Mouse (Mus musculus) hindbrain, embryonic 13.5 days (tissue): ENCODE measurements around the gene 4933405L10Rik. TPM values are rescaled to one million over a fixed set of nuclear protein-coding genes. Genes with fewer than 3 reads are reported as not detected.

Experiments
- polyA plus RNA-seq: library from polyadenylated mRNA; unstranded; fragments of >200 nt; fragmentation: Nextera tagmentation; extraction: Ambion mirVana; gene quantifications from 2 replicates; pipeline ENCODE4 v1.2.1, GENCODE M21; 2015

The 4933405L10Rik gene
- polyA plus RNA-seq, 1 experiment from 2014 or later = 0.16 TPM

Other genes starting within 250 kb of the 4933405L10Rik start
- 170 and 181 TPM in 2 replicates for gene Tppp3, start 236.1 kb upstream of the 4933405L10Rik start, polyA plus RNA-seq
- gene Zdhhc1, start 210.8 kb upstream of the 4933405L10Rik start, polyA plus RNA-seq = 30.9 and 34.3 TPM in 2 replicates
- gene Hsd11b2, start 188.9 kb upstream of the 4933405L10Rik start, polyA plus RNA-seq = 7.8 and 11.0 TPM in 2 replicates
- 201 and 203 TPM in 2 replicates for gene Atp6v0d1, start 141.6 kb upstream of the 4933405L10Rik start, polyA plus RNA-seq
- 26.6 and 27.1 TPM in 2 replicates for gene Ripor1, start 102.4 kb upstream of the 4933405L10Rik start, polyA plus RNA-seq
- gene Ctcf, start 71.1 kb upstream of the 4933405L10Rik start, polyA plus RNA-seq = 114 and 120 TPM in 2 replicates
- gene Agrp, start 70.3 kb upstream of the 4933405L10Rik start, polyA plus RNA-seq = 0.43 and 1.2 TPM in 2 replicates
- 16.2 TPM in 2 replicates for gene Carmil2, start 21.4 kb upstream of the 4933405L10Rik start, polyA plus RNA-seq
- 93.0 and 95.2 TPM in 2 replicates for gene Acd, start 6.6 kb upstream of the 4933405L10Rik start, polyA plus RNA-seq
- gene Pard6a, start 6.5 kb upstream of the 4933405L10Rik start, polyA plus RNA-seq = 45.4 and 47.7 TPM in 2 replicates
- gene Enkd1, start 555 bp downstream of the 4933405L10Rik start, polyA plus RNA-seq = 12.8 TPM in 2 replicates
- 90.7 and 94.2 TPM in 2 replicates for gene Gfod2, start 51.0 kb downstream of the 4933405L10Rik start, polyA plus RNA-seq
- 11.5 and 14.3 TPM in 2 replicates for gene Ranbp10, start 119.7 kb downstream of the 4933405L10Rik start, polyA plus RNA-seq
- 0.80 and 1.6 TPM in 2 replicates for gene Tsnaxip1, start 120.1 kb downstream of the 4933405L10Rik start, polyA plus RNA-seq
- gene Cenpt, start 145.6 kb downstream of the 4933405L10Rik start, polyA plus RNA-seq = 59.7 and 61.1 TPM in 2 replicates
- gene Thap11, start 147.5 kb downstream of the 4933405L10Rik start, polyA plus RNA-seq = 58.7 and 60.6 TPM in 2 replicates
- gene Nutf2, start 152.9 kb downstream of the 4933405L10Rik start, polyA plus RNA-seq = 186 and 205 TPM in 2 replicates
- 49.3 and 50.3 TPM in 2 replicates for gene Edc4, start 173.2 kb downstream of the 4933405L10Rik start, polyA plus RNA-seq
- gene Nrn1l, start 185.9 kb downstream of the 4933405L10Rik start, polyA plus RNA-seq = 0.88 and 0.94 TPM in 2 replicates
- 12.4 and 13.1 TPM in 2 replicates for gene Pskh1, start 192.8 kb downstream of the 4933405L10Rik start, polyA plus RNA-seq
- 2.8 and 4.0 TPM in 2 replicates for gene Ctrl, start 226.2 kb downstream of the 4933405L10Rik start, polyA plus RNA-seq
- gene Psmb10, start 230.8 kb downstream of the 4933405L10Rik start, polyA plus RNA-seq = 40.3 and 46.9 TPM in 2 replicates
- gene Lcat, start 235.7 kb downstream of the 4933405L10Rik start, polyA plus RNA-seq = 0.90 and 1.0 TPM in 2 replicates